Comparison of ENCODE assay signal across 22 mouse cellular contexts in genomic region chr6:61786706-61787105, GRCm38 (mm10).
A peak's percentile ranks its signal among the peaks of the same experiment; 100 is the strongest.
DNase-seq lines count a peak whose midpoint lies in the region; ATAC-seq lines count a peak whose summit lies in the region.
"Had no signal": no experiment of that assay in that cellular context is flagged by ENCODE, and none has a peak within 500 bp of the region (broad histone marks: within the 10 kb centered on the region; RNA-seq: fewer than 3 reads in every experiment).

No protein-coding gene starts in this region.

- no peaks in the 10 kb centered on the region for H3K36me3 ChIP-seq in hindbrain, embryonic 16.5 days (ENCODE audit: control insufficient read depth, insufficient read depth, low read length)
- H3K36me3 ChIP-seq in hindbrain, embryonic 12.5 days, result no peaks in the 10 kb centered on the region
- H3K36me3 ChIP-seq in neural tube, embryonic 15.5 days, result no peaks in the 10 kb centered on the region
- H3K36me3 ChIP-seq: embryonic facial prominence, embryonic 10.5 days; embryonic facial prominence, embryonic 12.5 days; forebrain, embryonic 15.5 days; G1E had no signal

- ATAC-seq in hindbrain, embryonic 16.5 days, result 0 out of 2 replicates have a peak, but pooled peaks have one; percentile 45
- ATAC-seq in hindbrain, embryonic 12.5 days (ENCODE audit: low FRiP score), result no peak
- 0 out of 2 replicates have a peak, but pooled peaks have one; percentile 17 for ATAC-seq in neural tube, embryonic 15.5 days (ENCODE audit: low FRiP score)
- ATAC-seq: activated CD4-positive, CD25-positive, alpha-beta regulatory T cell, adult 4 months; CD4-positive, CD25-positive, alpha-beta regulatory T cell, adult 4 months; forebrain, embryonic 13.5 days; forebrain, embryonic 15.5 days; forebrain, postnatal 0 days; Patski had no signal

- no peak overlapping the region for H3K9ac ChIP-seq in hindbrain, embryonic 16.5 days (ENCODE audit: low read depth, low read length)
- H3K9ac ChIP-seq in hindbrain, embryonic 12.5 days, result no peak overlapping the region
- no peak overlapping the region for H3K9ac ChIP-seq in neural tube, embryonic 15.5 days (replicated peaks)
- H3K9ac ChIP-seq: embryonic facial prominence, embryonic 12.5 days; forebrain, embryonic 13.5 days; forebrain, embryonic 15.5 days; forebrain, postnatal 0 days had no signal

- 77% methylated on average over 2 of the region's 2 CpGs for WGBS in hindbrain, embryonic 16.5 days
- WGBS in hindbrain, embryonic 12.5 days, result 93% methylated on average over 2 of the region's 2 CpGs
- 82% methylated on average over 2 of the region's 2 CpGs for whole genome bisulfite sequencing in neural tube, embryonic 15.5 days

- no peak overlapping the region for H3K27ac ChIP-seq in hindbrain, embryonic 16.5 days (ENCODE audit: low read depth, low read length)
- H3K27ac ChIP-seq in hindbrain, embryonic 12.5 days, result no peak overlapping the region
- no peak overlapping the region for H3K27ac ChIP-seq in neural tube, embryonic 15.5 days (replicated peaks)
- H3K27ac ChIP-seq: embryonic facial prominence, embryonic 10.5 days; embryonic facial prominence, embryonic 12.5 days; forebrain, embryonic 13.5 days; forebrain, embryonic 15.5 days had no signal

- no peak overlapping the region for H3K4me3 ChIP-seq in hindbrain, embryonic 16.5 days (ENCODE audit: low read length)
- no peak overlapping the region for H3K4me3 ChIP-seq in hindbrain, embryonic 12.5 days
- H3K4me3 ChIP-seq in neural tube, embryonic 15.5 days (replicated peaks), result no peak overlapping the region
- H3K4me3 ChIP-seq: embryonic facial prominence, embryonic 10.5 days; embryonic facial prominence, embryonic 12.5 days; forebrain, embryonic 13.5 days; forebrain, embryonic 15.5 days had no signal

- no peaks in the 10 kb centered on the region for H3K27me3 ChIP-seq in hindbrain, embryonic 16.5 days (replicated peaks; ENCODE audit: control insufficient read depth, insufficient read depth, low read length)
- H3K27me3 ChIP-seq in hindbrain, embryonic 12.5 days, result no peaks in the 10 kb centered on the region
- no peaks in the 10 kb centered on the region for H3K27me3 ChIP-seq in neural tube, embryonic 15.5 days (replicated peaks)
- H3K27me3 ChIP-seq: CH12.LX; embryonic facial prominence, embryonic 12.5 days; forebrain, embryonic 13.5 days; forebrain, embryonic 15.5 days had no signal

- H3K4me1 ChIP-seq in hindbrain, embryonic 16.5 days (ENCODE audit: control insufficient read depth, insufficient read depth, low read depth, low read length), result no peaks in the 10 kb centered on the region
- H3K4me1 ChIP-seq in hindbrain, embryonic 12.5 days, result no peaks in the 10 kb centered on the region
- no peaks in the 10 kb centered on the region for H3K4me1 ChIP-seq in neural tube, embryonic 15.5 days
- H3K4me1 ChIP-seq: embryonic facial prominence, embryonic 10.5 days; embryonic facial prominence, embryonic 12.5 days; forebrain, embryonic 15.5 days had no signal

- no peak overlapping the region for H3K4me2 ChIP-seq in hindbrain, embryonic 16.5 days (ENCODE audit: low read length)
- H3K4me2 ChIP-seq in hindbrain, embryonic 12.5 days (replicated peaks), result no peak overlapping the region
- no peak overlapping the region for H3K4me2 ChIP-seq in neural tube, embryonic 15.5 days
- H3K4me2 ChIP-seq: embryonic facial prominence, embryonic 12.5 days; forebrain, embryonic 13.5 days; forebrain, embryonic 15.5 days had no signal

- no peaks in the 10 kb centered on the region for H3K9me3 ChIP-seq in hindbrain, embryonic 16.5 days (ENCODE audit: control insufficient read depth, low read length)
- no peaks in the 10 kb centered on the region for H3K9me3 ChIP-seq in hindbrain, embryonic 12.5 days (replicated peaks)
- no peaks in the 10 kb centered on the region for H3K9me3 ChIP-seq in neural tube, embryonic 15.5 days (replicated peaks)
- H3K9me3 ChIP-seq: embryonic facial prominence, embryonic 10.5 days; embryonic facial prominence, embryonic 12.5 days; forebrain, embryonic 13.5 days; forebrain, embryonic 15.5 days; G1E had no signal

- peak; percentile 43 to 73 for DNase-seq in cerebellum, postnatal 10 days
- no peak for DNase-seq in cerebellum, adult 9-11 months
- no peak for DNase-seq in neural tube, embryonic 10.5 days (ENCODE audit: extremely low spot score, low spot score)
- DNase-seq: adrenal gland, adult 8-10 months; adrenal gland, postnatal 14 days; adrenal gland, postnatal 36 days; B cell, adult 2 months; cerebellum, adult 11-12 months; cerebellum, adult 8-10 months; forebrain, postnatal 0 days had no signal

Comparison
In these comparisons a context has a peak if more than half of its experiments do, and no peak if none do; other contexts are left out.
1. DNase-seq: peak in cerebellum, postnatal 10 days (2 of 2); none in cerebellum, adult 9-11 months (single experiment) and neural tube, embryonic 10.5 days (single experiment).